Mouse (Mus musculus): ENCODE data around the gene Slc9a8. TPM values are rescaled to one million over a fixed set of nuclear protein-coding genes. Genes with fewer than 3 reads are reported as not detected.

The Slc9a8 gene
- total RNA-seq, 2 experiments from 2014 or later: 38.0 to 49.0 TPM

- no peak for ATAC-seq (replicated peaks; ENCODE audit: low FRiP score, poor library complexity, severe bottlenecking)
These were observed 14.1 kb upstream of the Slc9a8 start for GRCm38 (mm10) chr2:167407296-167407929.

- no peak for ATAC-seq (replicated peaks; ENCODE audit: low FRiP score, poor library complexity, severe bottlenecking)
These were observed 7.1 kb upstream of the Slc9a8 start for GRCm38 (mm10) chr2:167414461-167414860.

GRCm38 (mm10) chr2:167415970-167416563 is 5.4 kb upstream of the Slc9a8 start:
- ATAC-seq (replicated peaks; ENCODE audit: low FRiP score, poor library complexity, severe bottlenecking): no peak

- no peak for ATAC-seq (replicated peaks; ENCODE audit: low FRiP score, poor library complexity, severe bottlenecking)
These were observed 4.5 kb upstream of the Slc9a8 start for GRCm38 (mm10) chr2:167417048-167417447.

- no peak for ATAC-seq (replicated peaks; ENCODE audit: low FRiP score, poor library complexity, severe bottlenecking)
These were observed 3.8 kb upstream of the Slc9a8 start for GRCm38 (mm10) chr2:167417694-167418093.

GRCm38 (mm10) chr2:167419204-167419603 is 2.3 kb upstream of the Slc9a8 start:
- peak; percentile 59 for ATAC-seq (replicated peaks; ENCODE audit: low FRiP score, poor library complexity, severe bottlenecking)

GRCm38 (mm10) chr2:167420811-167421241 is 686 bp upstream of the Slc9a8 start:
- peak; percentile 1; the same call in 1 of the 2 replicates for ATAC-seq (replicated peaks; ENCODE audit: low FRiP score, poor library complexity, severe bottlenecking)

GRCm38 (mm10) chr2:167422150-167422470 is 598 bp downstream of the Slc9a8 start:
- ATAC-seq (replicated peaks; ENCODE audit: low FRiP score, poor library complexity, severe bottlenecking): no peak

GRCm38 (mm10) chr2:167423031-167423611 is 1.6 kb downstream of the Slc9a8 start:
- no peak for ATAC-seq (replicated peaks; ENCODE audit: low FRiP score, poor library complexity, severe bottlenecking)

- no peak for ATAC-seq (replicated peaks; ENCODE audit: low FRiP score, poor library complexity, severe bottlenecking)
These were observed 2.5 kb downstream of the Slc9a8 start for GRCm38 (mm10) chr2:167424040-167424439.

- ATAC-seq (replicated peaks; ENCODE audit: low FRiP score, poor library complexity, severe bottlenecking): 0 out of 2 replicates have a peak, but pooled peaks have one; percentile 17
These were observed 3.0 kb downstream of the Slc9a8 start for GRCm38 (mm10) chr2:167424516-167424915.

- no peak for ATAC-seq (replicated peaks; ENCODE audit: low FRiP score, poor library complexity, severe bottlenecking)
These were observed 3.9 kb downstream of the Slc9a8 start for GRCm38 (mm10) chr2:167425407-167425806.

- ATAC-seq (replicated peaks; ENCODE audit: low FRiP score, poor library complexity, severe bottlenecking): no peak
These were observed 8.1 kb downstream of the Slc9a8 start for GRCm38 (mm10) chr2:167429596-167429995.

- peak; percentile 91 for ATAC-seq (replicated peaks; ENCODE audit: low FRiP score, poor library complexity, severe bottlenecking)
These were observed 9.4 kb downstream of the Slc9a8 start for GRCm38 (mm10) chr2:167430737-167431417.

GRCm38 (mm10) chr2:167431418-167431776 is 9.9 kb downstream of the Slc9a8 start:
- no peak for ATAC-seq (replicated peaks; ENCODE audit: low FRiP score, poor library complexity, severe bottlenecking)

GRCm38 (mm10) chr2:167434570-167434969 is 13.1 kb downstream of the Slc9a8 start:
- ATAC-seq (replicated peaks; ENCODE audit: low FRiP score, poor library complexity, severe bottlenecking): no peak

GRCm38 (mm10) chr2:167435631-167436030 is 14.1 kb downstream of the Slc9a8 start:
- no peak for ATAC-seq (replicated peaks; ENCODE audit: low FRiP score, poor library complexity, severe bottlenecking)

- no peak for ATAC-seq (replicated peaks; ENCODE audit: low FRiP score, poor library complexity, severe bottlenecking)
These were observed 14.9 kb downstream of the Slc9a8 start for GRCm38 (mm10) chr2:167436371-167436770.

GRCm38 (mm10) chr2:167439422-167439821 is 17.9 kb downstream of the Slc9a8 start:
- no peak for ATAC-seq (replicated peaks; ENCODE audit: low FRiP score, poor library complexity, severe bottlenecking)

- no peak for ATAC-seq (replicated peaks; ENCODE audit: low FRiP score, poor library complexity, severe bottlenecking)
These were observed 22.1 kb downstream of the Slc9a8 start for GRCm38 (mm10) chr2:167443411-167444193.

Data from erythroid progenitor cell, adult 5-6 weeks (primary cell).